Comparison of ENCODE assay signal across 29 mouse cellular contexts in the genomic region with DNA sequence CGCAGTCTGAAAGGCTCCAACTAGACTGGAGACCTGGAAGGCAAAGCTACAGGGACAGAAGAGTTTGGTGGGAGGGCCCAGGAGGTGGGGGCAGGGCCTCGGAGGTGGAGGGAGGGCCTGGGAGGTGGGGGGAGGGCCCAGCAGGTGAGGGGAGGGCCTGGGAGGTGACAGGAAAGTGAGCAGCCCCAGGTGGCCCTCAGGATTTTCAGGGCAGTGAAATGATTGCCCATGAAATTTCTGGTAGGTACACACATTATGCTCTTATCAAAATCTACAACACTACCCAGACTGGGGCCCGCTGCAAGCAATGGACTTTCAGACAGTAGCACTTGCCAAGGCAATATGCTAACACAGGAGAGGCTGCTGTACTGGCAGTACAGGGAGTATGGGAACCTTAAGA. TPM values are rescaled to one million over a fixed set of nuclear protein-coding genes. Genes with fewer than 3 reads are reported as not detected.
DNase-seq lines count a peak whose midpoint lies in the region; ATAC-seq and TF ChIP-seq lines count a peak whose summit lies in the region.
"Had no signal": no experiment of that assay in that cellular context is flagged by ENCODE, and none has a peak within 500 bp of the region (broad histone marks: within the 10 kb centered on the region; RNA-seq: fewer than 3 reads in every experiment).

No protein-coding gene starts in this region.

- no peaks in the 10 kb centered on the region for H3K9me3 ChIP-seq in intestine, embryonic 16.5 days (ENCODE audit: control insufficient read depth, low read length)
- no peaks in the 10 kb centered on the region for H3K9me3 ChIP-seq in intestine, postnatal 0 days (ENCODE audit: control insufficient read depth)
- H3K9me3 ChIP-seq in liver, embryonic 14.5 days (ENCODE audit: control insufficient read depth, low read length), result no peaks in the 10 kb centered on the region
- no peaks in the 10 kb centered on the region for H3K9me3 ChIP-seq in liver, postnatal 0 days (ENCODE audit: low read length)
- H3K9me3 ChIP-seq in stomach, embryonic 15.5 days, result no peaks in the 10 kb centered on the region
- H3K9me3 ChIP-seq in stomach, postnatal 0 days (ENCODE audit: control insufficient read depth, low read length), result no peaks in the 10 kb centered on the region
- H3K9me3 ChIP-seq: embryonic facial prominence, embryonic 15.5 days; forebrain, embryonic 10.5 days; forebrain, embryonic 12.5 days had no signal

- TF ChIP-seq CTCF in intestine, postnatal 0 days (IDR thresholded peaks at IDR 0.05; ENCODE audit: low read depth), result no peak
- no peak for TF ChIP-seq CTCF in liver, embryonic 14.5 days (IDR thresholded peaks at IDR 0.05; ENCODE audit: low read depth)
- TF ChIP-seq CTCF in liver, postnatal 0 days (IDR thresholded peaks at IDR 0.05; ENCODE audit: low read depth), result no peak
- no peak for TF ChIP-seq CTCF in stomach, postnatal 0 days (IDR thresholded peaks at IDR 0.05; ENCODE audit: low read depth)

- no peak overlapping the region for H3K9ac ChIP-seq in intestine, embryonic 16.5 days (ENCODE audit: low read depth, low read length)
- no peak overlapping the region for H3K9ac ChIP-seq in intestine, postnatal 0 days (ENCODE audit: low read depth, low read length)
- no peak overlapping the region for H3K9ac ChIP-seq in liver, embryonic 14.5 days (replicated peaks)
- no peak overlapping the region for H3K9ac ChIP-seq in liver, postnatal 0 days (replicated peaks)
- H3K9ac ChIP-seq in stomach, embryonic 15.5 days, result no peak overlapping the region
- no peak overlapping the region for H3K9ac ChIP-seq in stomach, postnatal 0 days (ENCODE audit: low read length)
- H3K9ac ChIP-seq: embryonic facial prominence, embryonic 13.5 days; embryonic facial prominence, embryonic 15.5 days; forebrain, embryonic 12.5 days had no signal

- H3K27ac ChIP-seq in intestine, embryonic 16.5 days (ENCODE audit: low read length), result no peak overlapping the region
- no peak overlapping the region for H3K27ac ChIP-seq in intestine, postnatal 0 days (ENCODE audit: low read depth, low read length)
- no peak overlapping the region for H3K27ac ChIP-seq in liver, embryonic 14.5 days
- H3K27ac ChIP-seq in liver, postnatal 0 days (ENCODE audit: low read depth), result no peak overlapping the region
- no peak overlapping the region for H3K27ac ChIP-seq in stomach, embryonic 15.5 days
- no peak overlapping the region for H3K27ac ChIP-seq in stomach, postnatal 0 days (replicated peaks)
- H3K27ac ChIP-seq: embryonic facial prominence, embryonic 13.5 days; embryonic facial prominence, embryonic 15.5 days; forebrain, embryonic 10.5 days; forebrain, embryonic 12.5 days had no signal

- no peaks in the 10 kb centered on the region; the same call in 1 of the 2 replicates for H3K4me1 ChIP-seq in intestine, embryonic 16.5 days (ENCODE audit: control insufficient read depth, insufficient read depth, low read length)
- H3K4me1 ChIP-seq in intestine, postnatal 0 days (replicated peaks; ENCODE audit: control insufficient read depth, insufficient read depth, low read length), result no peaks in the 10 kb centered on the region
- peaks cover 0 to 3% of the 10 kb centered on the region in 2 experiments; a peak in 2 of 4 replicates for H3K4me1 ChIP-seq in liver, embryonic 14.5 days (replicated peaks; ENCODE audit: control insufficient read depth in 2 of 2, insufficient read depth in 2 of 2, low read length in 1 of 2)
- no peaks in the 10 kb centered on the region for H3K4me1 ChIP-seq in liver, postnatal 0 days (ENCODE audit: insufficient read depth)
- H3K4me1 ChIP-seq in stomach, embryonic 15.5 days, result no peaks in the 10 kb centered on the region
- H3K4me1 ChIP-seq in stomach, postnatal 0 days (replicated peaks; ENCODE audit: control insufficient read depth, insufficient read depth), result no peaks in the 10 kb centered on the region
- H3K4me1 ChIP-seq: forebrain, embryonic 12.5 days had no signal

- no peak overlapping the region for H3K4me2 ChIP-seq in intestine, embryonic 16.5 days (ENCODE audit: low read depth, low read length)
- no peak overlapping the region for H3K4me2 ChIP-seq in intestine, postnatal 0 days (replicated peaks; ENCODE audit: low read depth)
- no peak overlapping the region for H3K4me2 ChIP-seq in liver, embryonic 14.5 days (ENCODE audit: low read depth)
- H3K4me2 ChIP-seq in liver, postnatal 0 days (ENCODE audit: low read depth, low read length), result no peak overlapping the region
- H3K4me2 ChIP-seq in stomach, embryonic 15.5 days, result no peak overlapping the region
- H3K4me2 ChIP-seq in stomach, postnatal 0 days (replicated peaks; ENCODE audit: low read depth), result no peak overlapping the region
- H3K4me2 ChIP-seq: embryonic facial prominence, embryonic 13.5 days; embryonic facial prominence, embryonic 15.5 days; forebrain, embryonic 12.5 days had no signal

- H3K4me3 ChIP-seq in intestine, embryonic 16.5 days (ENCODE audit: low read length), result no peak overlapping the region
- no peak overlapping the region for H3K4me3 ChIP-seq in intestine, postnatal 0 days (ENCODE audit: low read depth, low read length)
- H3K4me3 ChIP-seq in liver, embryonic 14.5 days (ENCODE audit: insufficient read depth in 1 of 2, low read depth in 2 of 2, low read length in 2 of 2), result no peak overlapping the region
- H3K4me3 ChIP-seq in liver, postnatal 0 days (ENCODE audit: low read depth, low read length), result no peak overlapping the region
- H3K4me3 ChIP-seq in stomach, embryonic 15.5 days (replicated peaks), result no peak overlapping the region
- H3K4me3 ChIP-seq in stomach, postnatal 0 days (ENCODE audit: low read depth, low read length), result no peak overlapping the region
- H3K4me3 ChIP-seq: embryonic facial prominence, embryonic 13.5 days; embryonic facial prominence, embryonic 15.5 days; erythroblast, embryonic 14.5 days; forebrain, embryonic 10.5 days; forebrain, embryonic 12.5 days had no signal

- no peaks in the 10 kb centered on the region for H3K27me3 ChIP-seq in intestine, embryonic 16.5 days (replicated peaks; ENCODE audit: control insufficient read depth, insufficient read depth, low read length)
- no peaks in the 10 kb centered on the region for H3K27me3 ChIP-seq in intestine, postnatal 0 days (replicated peaks; ENCODE audit: control insufficient read depth, insufficient read depth, low read length)
- H3K27me3 ChIP-seq in liver, embryonic 14.5 days (ENCODE audit: control insufficient read depth, insufficient read depth, low read length), result no peaks in the 10 kb centered on the region
- no peaks in the 10 kb centered on the region for H3K27me3 ChIP-seq in liver, postnatal 0 days (ENCODE audit: insufficient read depth, low read length)
- no peaks in the 10 kb centered on the region for H3K27me3 ChIP-seq in stomach, embryonic 15.5 days (replicated peaks)
- no peaks in the 10 kb centered on the region for H3K27me3 ChIP-seq in stomach, postnatal 0 days (ENCODE audit: control insufficient read depth, insufficient read depth, low read length)
- H3K27me3 ChIP-seq: CH12.LX; embryonic facial prominence, embryonic 13.5 days; embryonic facial prominence, embryonic 15.5 days; forebrain, embryonic 12.5 days; Patski had no signal

- DNase-seq in liver, embryonic 14.5 days (ENCODE audit: low read depth in 3 of 3, low spot score in 3 of 3), result no peak
- DNase-seq in liver, postnatal 0 days, result no peak
- DNase-seq in stomach, postnatal 0 days (ENCODE audit: low spot score), result peak; percentile 65
- DNase-seq in layer of hippocampus, postnatal 14 days (ENCODE audit: low spot score in 2 of 2), result no peak
- no peak for DNase-seq in right cerebral cortex, postnatal 4 days
- DNase-seq: adrenal gland, adult 2 months; adrenal gland, postnatal 10 days; adrenal gland, postnatal 25 days; B cell, adult 2 months; cerebellum, adult 11 months; cerebellum, adult 18-20 months; cerebellum, adult 8-10 months; cerebellum, adult 9-11 months; cerebellum, postnatal 14 days; cerebellum, postnatal 36 days; embryo, embryonic 11 days had no signal

- ATAC-seq in intestine, embryonic 16.5 days, result peak; percentile 48; the same call in 1 of the 2 replicates
- no peak for ATAC-seq in intestine, postnatal 0 days
- 0 out of 2 replicates have a peak, but pooled peaks have one; percentile 13 for ATAC-seq in liver, embryonic 14.5 days (ENCODE audit: insufficient read depth)
- ATAC-seq in liver, postnatal 0 days, result no peak
- ATAC-seq in stomach, embryonic 15.5 days (ENCODE audit: insufficient read depth, low FRiP score, low read depth), result peak; percentile 79
- peak; percentile 77 for ATAC-seq in stomach, postnatal 0 days (ENCODE audit: low FRiP score, low TSS enrichment)
- ATAC-seq: CD4-positive, CD25-positive, alpha-beta regulatory T cell, adult 4 months; forebrain, embryonic 14.5 days; Patski had no signal

- H3K36me3 ChIP-seq in intestine, embryonic 16.5 days (ENCODE audit: control insufficient read depth, insufficient read depth, low read length), result no peaks in the 10 kb centered on the region
- 0 out of 2 replicates have a peak, but pooled peaks cover 3% of the 10 kb centered on the region for H3K36me3 ChIP-seq in intestine, postnatal 0 days (ENCODE audit: control insufficient read depth, insufficient read depth)
- H3K36me3 ChIP-seq in liver, embryonic 14.5 days (replicated peaks; ENCODE audit: control insufficient read depth, insufficient read depth, low read depth), result no peaks in the 10 kb centered on the region
- peaks cover 11% of the 10 kb centered on the region; the same call in 1 of the 2 replicates for H3K36me3 ChIP-seq in liver, postnatal 0 days (replicated peaks; ENCODE audit: insufficient read depth, low read length)
- H3K36me3 ChIP-seq in stomach, embryonic 15.5 days, result no peaks in the 10 kb centered on the region
- H3K36me3 ChIP-seq in stomach, postnatal 0 days (ENCODE audit: control insufficient read depth, insufficient read depth, low read length), result 0 out of 2 replicates have a peak, but pooled peaks cover 3% of the 10 kb centered on the region
- H3K36me3 ChIP-seq: G1E had no signal

- TF ChIP-seq EP300 in liver, embryonic 14.5 days (IDR thresholded peaks at IDR 0.05; ENCODE audit: low read depth), result no peak
- no peak for TF ChIP-seq EP300 in liver, postnatal 0 days (IDR thresholded peaks at IDR 0.05; ENCODE audit: low read depth)
- TF ChIP-seq EP300 in stomach, postnatal 0 days (optimal IDR thresholded peaks at IDR 0.05), result no peak

- WGBS in intestine, embryonic 16.5 days, result 56% methylated on average over 3 of the region's 3 CpGs
- 37% methylated on average over 3 of the region's 3 CpGs for WGBS in intestine, postnatal 0 days
- WGBS in liver, embryonic 14.5 days (ENCODE audit: insufficient replicate concordance), result 41% methylated on average over 3 of the region's 3 CpGs
- WGBS in liver, postnatal 0 days (ENCODE audit: insufficient replicate concordance), result 56% methylated on average over 3 of the region's 3 CpGs
- 37% methylated on average over 3 of the region's 3 CpGs for WGBS in stomach, embryonic 15.5 days
- 37% methylated on average over 3 of the region's 3 CpGs for WGBS in stomach, postnatal 0 days

RNA-seq across cellular contexts. Expression of a gene that starts 59.5 kb away (rescaled TPM):
- polyA plus RNA-seq in intestine, embryonic 16.5 days (2015; fragmentation: Nextera tagmentation; extraction: Ambion mirVana), result 6.4 and 6.9 TPM in 2 replicates
- 2.7 and 2.9 TPM in 2 replicates for polyA plus RNA-seq in intestine, postnatal 0 days (2015; fragmentation: Nextera tagmentation; extraction: Ambion mirVana)
- polyA plus RNA-seq in liver, embryonic 14.5 days (2012; rRNA removed), result 3.9 and 5.1 TPM in 2 replicates
- 7.6 and 8.3 TPM in 2 replicates for polyA plus RNA-seq in liver, embryonic 14.5 days (2014; fragmentation: Nextera tagmentation; extraction: Ambion mirVana)
- polyA plus RNA-seq in liver, postnatal 0 days (2015; fragmentation: Nextera tagmentation; extraction: Ambion mirVana), result 4.3 and 4.8 TPM in 2 replicates
- 12.0 and 12.2 TPM in 2 replicates for polyA plus RNA-seq in stomach, embryonic 15.5 days (2015; fragmentation: Nextera tagmentation; extraction: Ambion mirVana)
- 3.4 and 4.1 TPM in 2 replicates for polyA plus RNA-seq in stomach, postnatal 0 days (2015; fragmentation: Nextera tagmentation; extraction: Ambion mirVana)
- 10 to 100 TPM; 51.0 to 52.2 TPM for total RNA-seq in layer of hippocampus, postnatal 14 days (2021)
- polyA plus RNA-seq: G1E had no signal

Comparison
In these comparisons a context has a peak if more than half of its experiments do, and no peak if none do; other contexts are left out.
1. ATAC-seq: peak in intestine, embryonic 16.5 days (single experiment), liver, embryonic 14.5 days (single experiment), stomach, embryonic 15.5 days (single experiment) and stomach, postnatal 0 days (single experiment); none in intestine, postnatal 0 days (single experiment) and liver, postnatal 0 days (single experiment).